Mouse (Mus musculus) gastrocnemius, postnatal 10 days (tissue): ENCODE results near the gene Lrrc23. TPM values are rescaled to one million over a fixed set of nuclear protein-coding genes. Genes with fewer than 3 reads are reported as not detected.
A peak's percentile ranks its signal among the peaks of the same experiment; 100 is the strongest.

ENCODE experiments used
- DNase-seq: peaks from one replicate; pipeline ENCODE4 v3.0.0; 2021; ENCODE audit warnings: mixed read lengths
- total RNA-seq, 2 experiments: library from RNA; stranded (reverse); gene quantifications; 2 replicates each; pipeline ENCODE4 v1.2.3; 2021

Lrrc23 gene
- total RNA-seq, 2 experiments from 2014 or later: not detected

- DNase-seq: peak; percentile 81
Observed at GRCm38 (mm10) chr6:124740888-124741761, 38.4 kb downstream of the Lrrc23 start, which contains the start of gene Grcc10. TSS of gene Grcc10 (minus strand) at chr6:124741374.

GRCm38 (mm10) chr6:124740211-124740887 is 39.2 kb downstream of the Lrrc23 start:
- DNase-seq: no peak

GRCm38 (mm10) chr6:124739231-124739796 is 40.2 kb downstream of the Lrrc23 start:
- DNase-seq: no peak

- DNase-seq: no peak
Observed at GRCm38 (mm10) chr6:124738511-124739023, 41.0 kb downstream of the Lrrc23 start, which contains the start of gene Ptpn6. TSS of gene Ptpn6 (minus strand) at chr6:124738714.

- no peak for DNase-seq
Observed at GRCm38 (mm10) chr6:124737040-124737439, 42.5 kb downstream of the Lrrc23 start.

- DNase-seq: no peak
Observed at GRCm38 (mm10) chr6:124734417-124734816, 45.1 kb downstream of the Lrrc23 start.

- no peak for DNase-seq
Observed at GRCm38 (mm10) chr6:124732476-124733370, 46.8 kb downstream of the Lrrc23 start.

GRCm38 (mm10) chr6:124731038-124731437 is 48.5 kb downstream of the Lrrc23 start:
- no peak for DNase-seq

- no peak for DNase-seq
Observed at GRCm38 (mm10) chr6:124729850-124730705, 49.4 kb downstream of the Lrrc23 start.

- no peak for DNase-seq
Observed at GRCm38 (mm10) chr6:124728621-124729020, 50.9 kb downstream of the Lrrc23 start.

GRCm38 (mm10) chr6:124724472-124724871 is 55.1 kb downstream of the Lrrc23 start:
- no peak for DNase-seq

GRCm38 (mm10) chr6:124723541-124723940 is 56.0 kb downstream of the Lrrc23 start:
- no peak for DNase-seq

GRCm38 (mm10) chr6:124722876-124723473 is 56.6 kb downstream of the Lrrc23 start:
- no peak for DNase-seq

GRCm38 (mm10) chr6:124720904-124721303 is 58.6 kb downstream of the Lrrc23 start:
- no peak for DNase-seq

Other genes starting within 250 kb of the Lrrc23 start
- gene C1s1, start 237.4 kb downstream of the Lrrc23 start, total RNA-seq: 10 to 100 TPM; 43.3 to 51.5 TPM
- gene C1rb, start 209.4 kb downstream of the Lrrc23 start, total RNA-seq: 1 to 10 TPM; 1.9 to 2.0 TPM
- 1 to 10 TPM in 1 of 2 experiments, under 1 TPM in 1; 0.68 to 1.1 TPM for gene C1s2, start 143.6 kb downstream of the Lrrc23 start, total RNA-seq
- gene Lpcat3, start 116.7 kb downstream of the Lrrc23 start, total RNA-seq: 10 to 100 TPM; 28.2 to 41.3 TPM
- 10 to 100 TPM; 61.0 to 62.5 TPM for gene Emg1, start 67.5 kb downstream of the Lrrc23 start, total RNA-seq
- 100 to 1,000 TPM; 205 to 206 TPM for gene Phb2, start 67.4 kb downstream of the Lrrc23 start, total RNA-seq
- 1 to 10 TPM; 1.8 to 3.8 TPM for gene Ptpn6, start 41.0 kb downstream of the Lrrc23 start, total RNA-seq
- gene Grcc10, start 38.4 kb downstream of the Lrrc23 start, total RNA-seq: 100 to 1,000 TPM; 213 to 226 TPM
- not detected for gene Gm45234, start 23.7 kb downstream of the Lrrc23 start, total RNA-seq
- 10 to 100 TPM; 37.6 to 46.7 TPM for gene Atn1, start 23.2 kb downstream of the Lrrc23 start, total RNA-seq
- 1 to 10 TPM; 2.9 to 6.5 TPM for gene Eno2, start 10.1 kb downstream of the Lrrc23 start, total RNA-seq
- gene Spsb2, start 28.9 kb upstream of the Lrrc23 start, total RNA-seq: 1 to 10 TPM; 3.5 to 6.5 TPM
- gene Tpi1, start 34.6 kb upstream of the Lrrc23 start, total RNA-seq: 1,000 to 10,000 TPM; 2,520 to 2,805 TPM
- 10 to 100 TPM; 66.2 to 66.4 TPM for gene Usp5, start 49.8 kb upstream of the Lrrc23 start, total RNA-seq
- gene Cdca3, start 49.8 kb upstream of the Lrrc23 start, total RNA-seq: 10 to 100 TPM; 13.5 to 14.3 TPM
- 1 to 10 TPM; 8.4 to 9.4 TPM for gene Gnb3, start 60.5 kb upstream of the Lrrc23 start, total RNA-seq
- 10 to 100 TPM; 33.3 to 41.5 TPM for gene P3h3, start 78.0 kb upstream of the Lrrc23 start, total RNA-seq
- gene Gpr162, start 84.3 kb upstream of the Lrrc23 start, total RNA-seq: 1 to 10 TPM in 1 of 2 experiments, under 1 TPM in 1; 0.38 to 1.1 TPM
- gene Cd4, start 108.5 kb upstream of the Lrrc23 start, total RNA-seq: 1 to 10 TPM in 1 of 2 experiments, under 1 TPM in 1; 0.61 to 2.1 TPM
- under 1 TPM; 0.56 to 0.68 TPM for gene Lag3, start 132.0 kb upstream of the Lrrc23 start, total RNA-seq
- gene Ptms, start 140.4 kb upstream of the Lrrc23 start, total RNA-seq: 100 to 1,000 TPM; 273 to 298 TPM
- gene Mlf2, start 151.7 kb upstream of the Lrrc23 start, total RNA-seq: 100 to 1,000 TPM; 252 to 255 TPM
- 100 to 1,000 TPM in 1 of 2 experiments, 10 to 100 TPM in 1; 99.9 to 105 TPM for gene Cops7a, start 185.8 kb upstream of the Lrrc23 start, total RNA-seq
- gene Pianp, start 217.0 kb upstream of the Lrrc23 start, total RNA-seq: under 1 TPM; 0.61 TPM
- gene Zfp384, start 229.4 kb upstream of the Lrrc23 start, total RNA-seq: 10 to 100 TPM; 21.9 to 27.4 TPM